Mouse (Mus musculus) lung, embryonic 16.5 days (tissue): ENCODE measurements around the gene Mup13. TPM values are rescaled to one million over a fixed set of nuclear protein-coding genes. Genes with fewer than 3 reads are reported as not detected.
"Not testable (repeated sequence)": the region's sequence is repeated elsewhere in the genome, so short reads cannot be mapped to it uniquely, and the experiment has no call there.

ENCODE experiments used
- ATAC-seq: fragments of 200-750 bp; cut with Nextera tagmentation; 2 replicates; pipeline ENCODE4 v1.8.0; 2017; ENCODE audit warnings: low read depth, mild to moderate bottlenecking, moderate library complexity
- H3K27ac ChIP-seq: fragments of 300-500 bp; sonication (generic); 2 replicates; pipeline ENCODE4 v1.5.1; 2014; ENCODE audit warnings: mild to moderate bottlenecking, control low read depth, low read length
- H3K27me3 ChIP-seq: fragments of 300-500 bp; sonication (generic); 2 replicates; pipeline ENCODE4 v1.6.1; 2014; ENCODE audit warnings: low read depth, low read length, mixed read lengths; ENCODE audit not compliant: control insufficient read depth, insufficient read depth
- H3K36me3 ChIP-seq: fragments of 300-500 bp; sonication (generic); 2 replicates; pipeline ENCODE4 v1.6.1; 2014; ENCODE audit warnings: low read length; ENCODE audit not compliant: control insufficient read depth, insufficient read depth
- H3K4me1 ChIP-seq: fragments of 300-500 bp; sonication (generic); replicated peaks from 2 replicates; pipeline ENCODE4 v1.6.1; 2014; ENCODE audit warnings: low read length, mixed read lengths; ENCODE audit not compliant: control insufficient read depth, insufficient read depth
- H3K4me2 ChIP-seq: fragments of 300-500 bp; sonication (generic); 2 replicates; pipeline ENCODE4 v1.6.1; 2014; ENCODE audit warnings: low read depth, low read length, control low read depth
- H3K4me3 ChIP-seq: fragments of 300-500 bp; sonication (generic); 2 replicates; pipeline ENCODE4 v1.5.1; 2014; ENCODE audit warnings: mild to moderate bottlenecking, low read length, control low read depth
- H3K9ac ChIP-seq: fragments of 300-500 bp; sonication (generic); 2 replicates; pipeline ENCODE4 v1.6.1; 2014; ENCODE audit warnings: low read length, control low read depth
- H3K9me3 ChIP-seq: fragments of 300-500 bp; sonication (generic); 2 replicates; pipeline ENCODE4 v1.6.1; 2016; ENCODE audit warnings: low read length; ENCODE audit not compliant: control insufficient read depth
- WGBS: fragments of 180-500 bp; shearing (Covaris S2); extraction: QIAGEN DNeasy Blood & Tissue Kit; methylation state at CpG from one replicate; pipeline ENCODE4 v1.1.7; 2014; 5-methylcytosine and 5-hydroxymethylcytosine counted together
- polyA plus RNA-seq: library from polyadenylated mRNA; unstranded; fragments of >200 nt; fragmentation: Nextera tagmentation; extraction: Ambion mirVana; gene quantifications from 2 replicates; pipeline ENCODE4 v1.2.1, GENCODE M21; 2015

Gene Mup13
- not detected in 2 replicates for polyA plus RNA-seq

GRCm38 (mm10) chr4:61228186-61228585 is at the start of gene Mup13:
TSS of gene Mup13 (minus strand) at chr4:61228286.
- WGBS: 81% methylated on average over 2 of the region's 4 CpGs
- not testable (repeated sequence) for H3K9ac ChIP-seq, H3K27ac ChIP-seq, H3K36me3 ChIP-seq, H3K4me2 ChIP-seq, H3K9me3 ChIP-seq, H3K4me1 ChIP-seq, ATAC-seq, H3K27me3 ChIP-seq, H3K4me3 ChIP-seq

Other genes starting within 250 kb of the Mup13 start
- gene Mup14, start 75.7 kb upstream of the Mup13 start, polyA plus RNA-seq: not detected in 2 replicates
- gene Mup15, start 211.5 kb upstream of the Mup13 start, polyA plus RNA-seq: not detected in 2 replicates